Mouse (Mus musculus): ENCODE data around the gene Ust. TPM values are rescaled to one million over a fixed set of nuclear protein-coding genes. Genes with fewer than 3 reads are reported as not detected.

Ust gene
- total and polyA plus RNA-seq, 2 experiments from 2014 or later, result 8.0 to 14.8 TPM

DNA sequence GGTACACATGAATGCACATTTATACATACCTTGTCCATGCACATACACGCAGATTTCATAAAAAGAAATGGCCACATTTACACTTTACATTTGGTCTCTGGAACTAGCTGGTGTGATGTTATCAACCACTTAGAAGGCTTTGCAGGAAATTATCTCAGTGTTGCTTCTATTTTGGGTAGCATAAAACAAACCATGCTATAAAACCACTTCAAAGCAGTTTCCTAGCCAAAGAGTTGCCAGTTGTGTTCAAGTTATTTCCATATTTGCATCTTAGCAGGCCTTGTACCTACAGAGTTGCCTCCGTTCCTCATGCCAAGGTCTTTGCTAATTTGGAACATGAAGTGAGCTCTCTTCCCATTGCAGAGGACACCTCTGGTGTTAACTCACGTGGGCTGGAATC, 13.0 kb upstream of the Ust start:
- Histone ChIP-seq H3K27me3 (ENCODE audit: insufficient read depth, low read length) (no peaks in the 10 kb centered on the region), H3K27ac (no peak overlapping the region), H3K36me3 (ENCODE audit: insufficient read depth, low read length) (no peaks in the 10 kb centered on the region), H3K4me3 (ENCODE audit: low read length) (no peak overlapping the region), H3K4me2 (ENCODE audit: low read depth, low read length) (no peak overlapping the region), H3K4me1 (ENCODE audit: insufficient read depth, low read length) (no peaks in the 10 kb centered on the region), H3K9me3 (ENCODE audit: low read length) (no peaks in the 10 kb centered on the region), H3K9ac (replicated peaks; ENCODE audit: low read length) (no peak overlapping the region)
- ATAC-seq (no peak), DNase-seq (ENCODE audit: low spot score) (no peak)
- TF ChIP-seq CTCF (IDR thresholded peaks at IDR 0.05; ENCODE audit: low read depth), result no peak
- 90% methylated on average over 3 of the region's 3 CpGs for WGBS

DNA sequence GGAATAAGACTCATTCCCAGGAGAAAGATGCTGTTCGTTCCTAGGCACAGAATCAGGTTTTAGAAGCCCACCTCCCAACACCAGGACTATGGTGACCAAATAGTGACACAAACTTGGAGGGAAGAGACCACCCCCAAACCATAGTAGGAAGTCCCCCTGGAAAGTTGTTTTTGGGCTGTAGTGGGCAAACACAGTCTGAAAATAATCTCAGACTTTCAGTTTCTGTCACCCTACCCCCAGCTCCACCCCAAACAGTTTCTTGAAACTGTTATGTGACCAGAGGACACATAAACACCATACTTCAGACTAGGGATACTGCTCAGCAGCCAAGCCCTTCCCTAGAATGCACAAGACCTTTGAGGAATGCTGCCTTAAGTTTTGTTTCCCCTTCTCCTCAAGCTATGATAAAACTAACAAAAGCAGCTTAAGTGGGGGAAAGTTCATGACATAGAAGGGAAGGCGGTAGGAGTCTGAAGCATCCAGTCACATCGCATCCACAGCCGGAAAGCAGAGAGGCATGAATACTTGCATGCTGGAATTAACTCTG, 12.0 kb upstream of the Ust start:
- Histone ChIP-seq H3K27ac (no peak overlapping the region), H3K9me3 (ENCODE audit: low read length) (no peaks in the 10 kb centered on the region), H3K4me1 (ENCODE audit: insufficient read depth, low read length) (no peaks in the 10 kb centered on the region), H3K36me3 (ENCODE audit: insufficient read depth, low read length) (no peaks in the 10 kb centered on the region), H3K4me2 (ENCODE audit: low read depth, low read length) (no peak overlapping the region), H3K9ac (replicated peaks; ENCODE audit: low read length) (no peak overlapping the region), H3K27me3 (ENCODE audit: insufficient read depth, low read length) (no peaks in the 10 kb centered on the region), H3K4me3 (ENCODE audit: low read length) (no peak overlapping the region)
- TF ChIP-seq CTCF (IDR thresholded peaks at IDR 0.05; ENCODE audit: low read depth), result no peak
- no peak for ATAC-seq
- no peak for DNase-seq (ENCODE audit: low spot score)
- 81% methylated on average over 4 of the region's 4 CpGs for WGBS

DNA sequence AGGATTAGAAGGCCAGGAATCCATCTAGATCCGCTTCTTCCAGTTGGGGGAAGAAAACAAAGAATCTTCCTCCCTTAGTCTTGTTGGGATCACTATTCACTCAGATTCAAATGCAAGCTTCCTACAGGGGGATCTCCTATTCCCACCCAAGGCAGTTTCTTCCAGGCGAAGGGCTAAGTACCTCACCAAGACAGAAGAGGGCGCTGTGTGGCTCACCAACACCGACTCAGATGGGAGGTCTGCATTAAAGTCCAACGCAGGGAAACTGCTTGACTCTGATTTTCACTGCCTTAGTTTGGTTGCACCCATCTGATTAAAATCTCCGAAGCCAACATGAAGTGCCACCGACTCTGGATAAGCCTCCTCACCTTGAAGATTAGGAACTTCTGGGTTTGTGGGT, 10.5 kb upstream of the Ust start:
- H3K4me1 ChIP-seq (ENCODE audit: insufficient read depth, low read length), result no peaks in the 10 kb centered on the region
- WGBS, result 32% methylated on average over 7 of the region's 7 CpGs
- H3K36me3 ChIP-seq (ENCODE audit: insufficient read depth, low read length), result no peaks in the 10 kb centered on the region
- no peak overlapping the region for H3K9ac ChIP-seq (replicated peaks; ENCODE audit: low read length)
- no peaks in the 10 kb centered on the region for H3K9me3 ChIP-seq (ENCODE audit: low read length)
- H3K27ac ChIP-seq, result no peak overlapping the region
- ATAC-seq, result no peak
- peak; percentile 64 for TF ChIP-seq CTCF (IDR thresholded peaks at IDR 0.05; ENCODE audit: low read depth)
- no peak overlapping the region for H3K4me2 ChIP-seq (ENCODE audit: low read depth, low read length)
- no peak overlapping the region for H3K4me3 ChIP-seq (ENCODE audit: low read length)
- peak; percentile 52 for DNase-seq (ENCODE audit: low spot score)
- no peaks in the 10 kb centered on the region for H3K27me3 ChIP-seq (ENCODE audit: insufficient read depth, low read length)

DNA sequence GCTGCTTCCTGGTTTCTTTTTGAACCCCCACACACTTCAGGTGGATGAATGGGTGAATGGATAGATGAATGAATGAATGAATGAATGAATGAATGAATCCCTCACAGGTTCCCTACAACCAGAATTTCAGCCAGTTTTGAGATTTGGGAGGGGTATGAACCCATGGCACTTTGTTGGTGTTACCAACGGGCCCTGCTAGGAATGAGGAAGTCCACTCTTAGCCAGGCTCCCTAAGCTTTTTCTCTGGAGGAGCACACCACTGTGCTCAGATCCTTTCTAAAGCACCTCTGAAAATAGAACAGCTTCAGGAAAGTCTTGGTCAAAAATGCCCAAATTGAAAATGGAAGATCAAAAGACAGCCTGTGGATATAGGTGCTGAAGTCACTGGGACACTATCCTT, 6.7 kb upstream of the Ust start:
- DNase-seq (ENCODE audit: low spot score) (no peak), ATAC-seq (no peak)
- Histone ChIP-seq H3K27me3 (ENCODE audit: insufficient read depth, low read length) (no peaks in the 10 kb centered on the region), H3K9ac (replicated peaks; ENCODE audit: low read length) (no peak overlapping the region), H3K36me3 (ENCODE audit: insufficient read depth, low read length) (no peaks in the 10 kb centered on the region), H3K27ac (no peak overlapping the region), H3K4me2 (ENCODE audit: low read depth, low read length) (no peak overlapping the region), H3K4me3 (ENCODE audit: low read length) (no peak overlapping the region), H3K9me3 (ENCODE audit: low read length) (no peaks in the 10 kb centered on the region), H3K4me1 (ENCODE audit: insufficient read depth, low read length) (no peaks in the 10 kb centered on the region)
- no peak for TF ChIP-seq CTCF (IDR thresholded peaks at IDR 0.05; ENCODE audit: low read depth)
- 82% methylated on average over 1 of the region's 1 CpGs for WGBS

- H3K4me2 ChIP-seq (ENCODE audit: low read depth, low read length), result no peak overlapping the region
- H3K36me3 ChIP-seq (ENCODE audit: insufficient read depth, low read length), result no peaks in the 10 kb centered on the region
- H3K27ac ChIP-seq, result no peak overlapping the region
- TF ChIP-seq CTCF (IDR thresholded peaks at IDR 0.05; ENCODE audit: low read depth), result no peak
- DNase-seq (ENCODE audit: low spot score), result no peak
- H3K4me3 ChIP-seq (ENCODE audit: low read length), result no peak overlapping the region
- no peak for ATAC-seq
- 42% methylated on average over 6 of the region's 6 CpGs for WGBS
- H3K9ac ChIP-seq (replicated peaks; ENCODE audit: low read length), result no peak overlapping the region
- H3K4me1 ChIP-seq (ENCODE audit: insufficient read depth, low read length), result no peaks in the 10 kb centered on the region
- H3K9me3 ChIP-seq (ENCODE audit: low read length), result no peaks in the 10 kb centered on the region
- no peaks in the 10 kb centered on the region for H3K27me3 ChIP-seq (ENCODE audit: insufficient read depth, low read length)
Measured at GRCm38 (mm10) chr10:8521536-8521935, 2.9 kb upstream of the Ust start.

- no peak overlapping the region for H3K4me3 ChIP-seq (ENCODE audit: low read length)
- 70% methylated on average over 7 of the region's 7 CpGs for WGBS
- no peak overlapping the region for H3K27ac ChIP-seq
- H3K27me3 ChIP-seq (ENCODE audit: insufficient read depth, low read length), result no peaks in the 10 kb centered on the region
- DNase-seq (ENCODE audit: low spot score) (no peak), ATAC-seq (no peak)
- no peaks in the 10 kb centered on the region for H3K4me1 ChIP-seq (ENCODE audit: insufficient read depth, low read length)
- H3K9ac ChIP-seq (replicated peaks; ENCODE audit: low read length), result no peak overlapping the region
- H3K9me3 ChIP-seq (ENCODE audit: low read length), result no peaks in the 10 kb centered on the region
- TF ChIP-seq CTCF (IDR thresholded peaks at IDR 0.05; ENCODE audit: low read depth), result no peak
- H3K4me2 ChIP-seq (ENCODE audit: low read depth, low read length), result no peak overlapping the region
- no peaks in the 10 kb centered on the region for H3K36me3 ChIP-seq (ENCODE audit: insufficient read depth, low read length)
Measured at GRCm38 (mm10) chr10:8520766-8521395, 2.3 kb upstream of the Ust start.

- peak overlapping the region; percentile 87 for H3K4me3 ChIP-seq (ENCODE audit: low read length)
- peak overlapping the region; percentile 78 for H3K4me2 ChIP-seq (ENCODE audit: low read depth, low read length)
- no peak for ATAC-seq
- H3K27me3 ChIP-seq (ENCODE audit: insufficient read depth, low read length), result no peaks in the 10 kb centered on the region
- peak overlapping the region; percentile 75 for H3K9ac ChIP-seq (replicated peaks; ENCODE audit: low read length)
- no peaks in the 10 kb centered on the region for H3K36me3 ChIP-seq (ENCODE audit: insufficient read depth, low read length)
- H3K9me3 ChIP-seq (ENCODE audit: low read length), result no peaks in the 10 kb centered on the region
- H3K4me1 ChIP-seq (ENCODE audit: insufficient read depth, low read length), result no peaks in the 10 kb centered on the region
- 1% methylated on average over 18 of the region's 18 CpGs for WGBS
- no peak for DNase-seq (ENCODE audit: low spot score)
- TF ChIP-seq CTCF (IDR thresholded peaks at IDR 0.05; ENCODE audit: low read depth), result peak; percentile 55
- peak overlapping the region; percentile 68; the same call in 1 of the 2 replicates for H3K27ac ChIP-seq
Measured at GRCm38 (mm10) chr10:8519014-8519491, 428 bp upstream of the Ust start.
